Mouse (Mus musculus): ENCODE measurements around the gene Fbxl16. TPM values are rescaled to one million over a fixed set of nuclear protein-coding genes. Genes with fewer than 3 reads are reported as not detected.

Fbxl16 gene
- polyA plus RNA-seq, 1 experiment: 4.7 TPM

DNA sequence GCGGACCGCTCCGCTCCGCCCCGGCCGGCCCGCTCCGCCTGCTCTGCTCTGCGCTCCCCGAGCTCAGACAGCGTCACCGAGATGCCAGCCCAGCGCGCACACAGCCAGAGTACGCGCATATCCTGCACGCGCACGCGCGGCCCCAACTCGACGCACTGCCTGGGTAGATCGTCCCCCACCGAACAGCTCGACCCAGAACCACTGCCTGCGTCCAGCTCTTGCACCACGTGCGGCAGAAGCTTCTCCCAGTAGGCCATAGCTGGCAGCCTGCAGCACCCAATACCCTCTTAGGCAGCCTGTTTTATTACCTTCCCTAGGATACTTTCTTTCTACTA is 28.2 kb downstream of the Fbxl16 start, which contains the start of gene Rhbdl1:
Gene Rhbdl1, minus strand, starts transcription at position 220 of the 335 bp plus-strand sequence.
- Histone ChIP-seq H3K4me3 (ENCODE audit: insufficient read depth, low read length) (0 out of 2 replicates have a peak within 1 kb of the TSS, but pooled peaks have one; percentile 3), H3K4me1 (ENCODE audit: control insufficient read depth, insufficient read depth, low read length) (peaks cover 12% of the 10 kb centered on the region), H3K27ac (ENCODE audit: insufficient read depth, low read length) (no peak within 1 kb of the TSS)
- no peak for TF ChIP-seq CTCF (IDR thresholded peaks at IDR 0.05; ENCODE audit: borderline replicate concordance, insufficient read depth, low read length)
- TF ChIP-seq POLR2A (IDR thresholded peaks at IDR 0.05; ENCODE audit: low read depth, low read length): peak; percentile 63

DNA sequence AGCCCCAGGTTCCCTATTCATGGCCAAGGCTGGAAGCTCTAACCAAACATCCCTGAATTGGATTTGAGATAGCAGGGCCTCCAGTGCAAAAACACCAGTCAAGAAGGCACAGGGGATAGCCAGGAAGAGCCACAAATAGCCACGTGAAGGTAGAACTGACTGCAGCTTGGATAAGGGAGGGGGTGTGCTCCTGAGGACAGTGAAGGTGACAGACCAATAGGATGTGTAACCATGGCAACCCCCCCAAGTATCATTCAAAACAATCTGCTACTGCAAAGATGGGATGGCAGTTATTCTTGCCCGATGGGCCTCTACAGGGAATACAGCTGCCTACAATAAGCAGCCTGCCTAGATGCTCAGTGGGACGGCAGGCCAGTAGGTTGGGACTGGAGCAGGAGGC is 28.6 kb downstream of the Fbxl16 start:
- TF ChIP-seq POLR2A (IDR thresholded peaks at IDR 0.05; ENCODE audit: low read depth, low read length) (no peak), CTCF (IDR thresholded peaks at IDR 0.05; ENCODE audit: borderline replicate concordance, insufficient read depth, low read length) (no peak)
- no peak overlapping the region for H3K27ac ChIP-seq (ENCODE audit: insufficient read depth, low read length)
- peaks cover 12% of the 10 kb centered on the region for H3K4me1 ChIP-seq (ENCODE audit: control insufficient read depth, insufficient read depth, low read length)
- H3K4me3 ChIP-seq (ENCODE audit: insufficient read depth, low read length): no peak overlapping the region

DNA sequence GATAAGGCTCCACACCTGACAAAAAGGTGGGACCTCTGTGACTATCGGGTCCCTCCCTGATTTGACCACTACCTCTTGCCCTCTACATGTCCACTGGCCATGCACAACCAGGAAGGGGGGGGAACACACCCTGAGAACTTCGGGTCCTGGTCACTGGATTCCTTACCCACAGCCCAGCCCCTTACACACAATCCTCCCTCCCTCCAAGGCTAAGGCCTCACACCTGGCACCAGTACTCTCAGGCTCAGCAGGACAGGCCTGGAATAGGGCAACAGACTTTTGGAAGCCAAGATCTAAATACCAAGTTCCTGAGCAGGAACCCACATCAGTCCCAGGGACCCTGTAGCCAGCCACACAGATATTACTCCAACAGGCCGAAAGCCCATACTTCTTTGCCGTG is 30.0 kb downstream of the Fbxl16 start:
- Histone ChIP-seq H3K4me1 (ENCODE audit: control insufficient read depth, insufficient read depth, low read length) (peaks cover 18% of the 10 kb centered on the region), H3K27ac (ENCODE audit: insufficient read depth, low read length) (no peak overlapping the region), H3K4me3 (ENCODE audit: insufficient read depth, low read length) (no peak overlapping the region)
- no peak for TF ChIP-seq POLR2A (IDR thresholded peaks at IDR 0.05; ENCODE audit: low read depth, low read length)
- no peak for TF ChIP-seq CTCF (IDR thresholded peaks at IDR 0.05; ENCODE audit: borderline replicate concordance, insufficient read depth, low read length)

DNA sequence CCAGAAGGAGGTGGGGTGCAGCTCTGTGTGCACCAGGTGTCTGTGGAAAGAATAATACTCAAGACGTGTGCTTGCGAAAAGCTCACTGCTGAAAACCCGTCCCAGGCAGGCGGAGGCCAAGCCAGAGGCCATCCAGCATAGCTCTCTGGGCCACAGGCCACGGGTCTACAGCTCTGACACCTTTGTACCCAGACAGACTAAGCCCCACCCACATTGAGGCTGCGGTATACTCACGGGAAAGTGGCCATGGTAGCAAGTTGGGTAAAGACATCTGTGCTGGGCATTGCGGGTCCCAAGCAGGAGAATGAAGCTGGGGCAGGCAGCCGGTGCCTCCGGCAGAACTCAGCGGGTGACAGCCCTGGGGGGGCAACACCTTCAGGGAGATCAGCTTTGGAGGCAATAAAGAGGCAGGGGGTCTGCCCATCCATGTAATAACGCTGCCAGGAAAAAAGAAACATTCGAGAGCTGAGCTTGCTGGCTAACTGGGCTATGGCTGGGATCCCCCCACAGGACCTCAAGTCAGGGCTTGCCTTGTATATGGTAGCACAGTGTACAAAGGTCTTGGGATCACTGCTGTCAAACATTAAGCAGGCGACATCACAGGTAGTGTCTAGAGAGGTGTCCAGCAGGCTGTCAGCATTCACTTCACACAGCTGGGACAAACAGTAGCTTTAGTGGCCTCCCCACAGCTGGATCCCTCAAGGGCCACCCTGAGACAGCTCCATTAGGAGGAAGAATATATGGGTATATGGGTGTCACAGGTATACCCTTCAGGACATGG is 30.8 kb downstream of the Fbxl16 start:
- peaks cover 17% of the 10 kb centered on the region for H3K4me1 ChIP-seq (ENCODE audit: control insufficient read depth, insufficient read depth, low read length)
- H3K4me3 ChIP-seq (ENCODE audit: insufficient read depth, low read length): no peak overlapping the region
- H3K27ac ChIP-seq (ENCODE audit: insufficient read depth, low read length): no peak overlapping the region
- TF ChIP-seq POLR2A (IDR thresholded peaks at IDR 0.05; ENCODE audit: low read depth, low read length) (no peak), CTCF (IDR thresholded peaks at IDR 0.05; ENCODE audit: borderline replicate concordance, insufficient read depth, low read length) (no peak)

DNA sequence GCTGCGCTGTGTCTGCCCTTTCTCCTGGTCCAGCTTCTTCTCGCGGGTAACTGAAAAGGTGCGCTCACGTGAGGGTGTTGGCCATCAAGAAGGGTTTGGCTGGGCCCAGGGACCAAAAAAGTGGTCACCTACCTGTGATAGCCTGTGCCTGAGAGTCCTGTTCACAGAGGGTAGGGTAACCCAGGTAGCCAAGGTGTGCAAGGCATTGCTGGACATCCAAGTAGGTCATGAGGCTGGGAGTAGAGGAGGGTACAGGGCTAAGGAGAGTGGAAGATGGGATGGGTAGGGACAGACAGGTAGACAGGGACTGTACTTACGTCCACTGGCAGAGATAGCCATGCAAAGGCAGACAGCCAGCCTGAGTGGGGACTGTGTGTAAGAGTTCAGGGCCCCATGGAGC is 31.6 kb downstream of the Fbxl16 start:
- peaks cover 14% of the 10 kb centered on the region for H3K4me1 ChIP-seq (ENCODE audit: control insufficient read depth, insufficient read depth, low read length)
- TF ChIP-seq POLR2A (IDR thresholded peaks at IDR 0.05; ENCODE audit: low read depth, low read length): no peak
- no peak for TF ChIP-seq CTCF (IDR thresholded peaks at IDR 0.05; ENCODE audit: borderline replicate concordance, insufficient read depth, low read length)
- no peak overlapping the region for H3K27ac ChIP-seq (ENCODE audit: insufficient read depth, low read length)
- no peak overlapping the region for H3K4me3 ChIP-seq (ENCODE audit: insufficient read depth, low read length)

DNA sequence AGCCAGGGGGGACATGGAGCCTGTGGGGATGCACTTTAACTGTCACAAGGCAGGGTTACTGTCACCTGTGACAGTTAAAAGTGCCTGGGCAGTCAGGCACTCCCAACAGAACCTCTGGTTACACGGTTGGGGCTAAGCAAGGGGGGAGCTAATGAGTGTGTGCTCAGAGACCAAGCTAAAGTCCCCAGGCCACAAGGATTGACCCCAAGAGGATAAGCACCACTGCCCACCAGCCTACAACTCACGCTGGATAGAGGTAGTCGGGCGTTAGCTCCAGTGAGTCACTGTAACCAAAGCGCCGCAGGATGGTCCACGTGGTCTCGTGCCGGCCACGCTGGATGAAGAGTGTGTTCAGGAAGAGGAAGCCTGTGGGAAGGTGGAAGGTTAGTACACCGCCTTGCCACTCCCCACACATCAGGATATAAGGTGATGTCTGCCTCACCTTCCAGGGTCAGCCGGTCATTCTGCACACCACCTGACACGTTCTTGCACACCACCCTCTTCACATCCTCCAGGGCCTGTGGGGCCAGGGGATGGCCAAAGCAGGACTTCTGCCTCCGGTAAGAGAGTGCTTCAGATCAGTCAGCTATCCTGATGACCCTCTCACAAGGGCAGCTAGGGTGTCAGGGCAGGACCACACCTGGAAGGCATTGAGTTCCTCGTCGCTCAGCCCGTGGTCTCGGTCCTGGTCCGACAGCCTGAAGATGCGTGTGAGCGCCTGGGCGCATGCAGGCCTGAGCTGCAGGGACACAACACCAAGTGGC is 32.4 kb downstream of the Fbxl16 start, which contains the start of gene Gm20683:
Gene Gm20683, minus strand, starts transcription at position 647 of the 764 bp plus-strand sequence.
- TF ChIP-seq CTCF (IDR thresholded peaks at IDR 0.05; ENCODE audit: borderline replicate concordance, insufficient read depth, low read length) (no peak), POLR2A (IDR thresholded peaks at IDR 0.05; ENCODE audit: low read depth, low read length) (no peak)
- H3K27ac ChIP-seq (ENCODE audit: insufficient read depth, low read length): no peak within 1 kb of the TSS
- H3K4me3 ChIP-seq (ENCODE audit: insufficient read depth, low read length): no peak within 1 kb of the TSS
- H3K4me1 ChIP-seq (ENCODE audit: control insufficient read depth, insufficient read depth, low read length): peaks cover 13% of the 10 kb centered on the region; the same call in 1 of the 2 replicates

DNA sequence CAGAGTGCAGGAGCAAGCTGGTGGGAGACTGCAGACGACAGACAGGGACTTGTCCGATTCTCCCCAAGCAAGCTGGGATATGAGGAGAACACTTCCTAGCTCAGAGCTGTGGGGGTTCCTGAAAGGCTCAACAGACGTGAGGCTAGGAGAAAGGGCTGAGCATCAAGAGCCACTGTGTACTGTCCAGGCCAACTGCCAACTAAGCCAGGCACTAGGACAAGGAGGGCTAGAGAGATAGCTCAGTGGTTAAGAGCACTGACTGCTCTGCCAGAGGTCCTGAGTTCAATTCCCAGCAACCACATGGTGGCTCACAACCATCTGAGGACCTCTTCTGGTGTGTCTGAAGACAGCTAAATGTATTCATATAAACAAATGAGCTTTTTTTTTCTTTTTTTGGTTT is 33.6 kb downstream of the Fbxl16 start:
- Histone ChIP-seq H3K27ac (ENCODE audit: insufficient read depth, low read length) (no peak overlapping the region), H3K4me3 (ENCODE audit: insufficient read depth, low read length) (no peak overlapping the region), H3K4me1 (ENCODE audit: control insufficient read depth, insufficient read depth, low read length) (peaks cover 6% of the 10 kb centered on the region; the same call in 1 of the 2 replicates)
- TF ChIP-seq CTCF (IDR thresholded peaks at IDR 0.05; ENCODE audit: borderline replicate concordance, insufficient read depth, low read length) (no peak), POLR2A (IDR thresholded peaks at IDR 0.05; ENCODE audit: low read depth, low read length) (no peak)

DNA sequence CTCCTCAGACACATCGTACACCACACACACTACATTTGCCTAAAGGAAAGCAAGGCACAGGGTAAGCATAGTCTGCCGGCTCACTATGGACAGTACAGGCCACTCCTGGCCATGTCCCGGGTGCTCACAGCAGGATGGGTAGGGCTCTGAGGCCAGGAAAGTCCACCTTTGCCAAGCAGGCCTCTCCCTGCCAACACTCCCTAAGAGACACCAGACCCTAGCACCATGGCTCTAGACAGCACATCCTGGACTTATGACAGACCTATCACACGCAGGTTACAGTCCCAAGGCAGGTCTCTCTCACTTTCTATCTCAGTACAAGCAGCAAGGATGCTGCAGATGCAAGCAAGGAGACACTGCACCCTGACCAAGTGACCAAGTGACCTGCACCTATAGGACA is 34.2 kb downstream of the Fbxl16 start:
- Histone ChIP-seq H3K27ac (ENCODE audit: insufficient read depth, low read length) (no peak overlapping the region), H3K4me3 (ENCODE audit: insufficient read depth, low read length) (peak overlapping the region; percentile 68), H3K4me1 (ENCODE audit: control insufficient read depth, insufficient read depth, low read length) (peaks cover 6% of the 10 kb centered on the region; the same call in 1 of the 2 replicates)
- TF ChIP-seq POLR2A (IDR thresholded peaks at IDR 0.05; ENCODE audit: low read depth, low read length): no peak
- no peak for TF ChIP-seq CTCF (IDR thresholded peaks at IDR 0.05; ENCODE audit: borderline replicate concordance, insufficient read depth, low read length)

DNA sequence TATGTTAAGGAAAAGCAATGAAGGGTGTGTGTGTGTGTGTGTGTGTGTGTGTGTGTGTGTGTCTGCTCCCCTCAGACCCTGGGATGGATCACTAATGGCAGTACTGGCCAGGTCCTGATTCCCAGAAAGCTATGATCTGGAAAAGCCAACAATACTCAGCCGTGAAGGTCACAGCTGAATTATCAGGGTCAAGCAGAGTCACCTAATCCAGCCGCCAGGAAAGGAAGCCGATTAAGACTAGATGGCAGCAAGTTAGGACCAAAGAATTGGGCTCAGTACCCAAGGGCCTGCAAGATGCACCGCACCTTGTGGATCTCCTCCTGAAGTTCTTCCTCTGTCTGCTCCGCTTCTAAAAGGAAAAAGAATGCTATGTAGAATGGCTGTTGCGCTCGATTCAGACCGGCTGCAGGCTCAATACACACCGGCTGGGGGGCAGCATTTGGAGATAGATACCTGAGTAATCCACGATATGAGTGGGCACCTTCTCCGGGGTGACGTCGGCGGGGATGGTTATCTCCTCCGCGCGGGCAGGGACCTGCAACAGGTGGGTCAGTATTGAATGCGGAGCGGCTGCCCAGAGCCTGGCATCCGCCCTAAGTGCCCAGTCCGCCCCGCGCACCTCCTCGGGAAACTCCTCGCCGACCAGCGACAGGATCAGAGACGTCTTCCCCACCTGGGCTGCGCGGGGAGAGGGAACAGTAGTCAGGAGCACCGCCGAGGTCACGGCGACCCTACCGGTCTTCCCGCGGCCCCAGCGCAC is 34.9 kb downstream of the Fbxl16 start:
- Histone ChIP-seq H3K4me3 (ENCODE audit: insufficient read depth, low read length) (peak overlapping the region; percentile 68), H3K4me1 (ENCODE audit: control insufficient read depth, insufficient read depth, low read length) (peaks cover 6% of the 10 kb centered on the region; the same call in 1 of the 2 replicates), H3K27ac (ENCODE audit: insufficient read depth, low read length) (peak overlapping the region; percentile 49)
- TF ChIP-seq CTCF (IDR thresholded peaks at IDR 0.05; ENCODE audit: borderline replicate concordance, insufficient read depth, low read length) (no peak), POLR2A (IDR thresholded peaks at IDR 0.05; ENCODE audit: low read depth, low read length) (no peak)

Measured in embryonic fibroblast, embryonic 13.5 days (primary cell).